Mouse (Mus musculus): ENCODE measurements at regions not wholly inside any gene's neighbourhood (a gene's known extent, or its start where the extent isn't known, plus 50 kb on each side); places are given as distances from the start of the nearest gene placed in this dataset.
"Not testable (repeated sequence)": the region's sequence is repeated elsewhere in the genome, so short reads cannot be mapped to it uniquely, and the experiment has no call there.

DNA sequence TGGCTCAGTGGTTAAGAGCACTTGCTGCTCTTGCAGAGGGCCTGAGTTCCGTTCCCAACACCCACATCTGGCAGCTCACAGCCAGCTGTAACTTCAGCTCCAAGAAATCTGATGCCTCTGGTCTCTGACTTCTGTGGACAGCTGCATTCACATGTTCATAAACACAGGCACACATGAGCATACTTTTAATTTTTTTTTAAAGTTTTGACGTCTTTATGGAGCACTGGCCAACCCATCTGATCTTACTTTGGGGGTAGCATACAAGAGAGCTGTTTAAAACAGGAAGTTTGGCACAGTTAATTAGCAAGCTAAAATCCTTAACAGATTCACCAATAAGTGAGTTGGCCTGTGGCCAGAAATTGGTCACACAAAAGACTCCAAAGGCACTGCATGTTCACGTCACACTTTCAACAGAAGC is 81.2 kb upstream of the Atl2 start:
- no peak for ATAC-seq (replicated peaks; ENCODE audit: low FRiP score, poor library complexity, severe bottlenecking)

DNA sequence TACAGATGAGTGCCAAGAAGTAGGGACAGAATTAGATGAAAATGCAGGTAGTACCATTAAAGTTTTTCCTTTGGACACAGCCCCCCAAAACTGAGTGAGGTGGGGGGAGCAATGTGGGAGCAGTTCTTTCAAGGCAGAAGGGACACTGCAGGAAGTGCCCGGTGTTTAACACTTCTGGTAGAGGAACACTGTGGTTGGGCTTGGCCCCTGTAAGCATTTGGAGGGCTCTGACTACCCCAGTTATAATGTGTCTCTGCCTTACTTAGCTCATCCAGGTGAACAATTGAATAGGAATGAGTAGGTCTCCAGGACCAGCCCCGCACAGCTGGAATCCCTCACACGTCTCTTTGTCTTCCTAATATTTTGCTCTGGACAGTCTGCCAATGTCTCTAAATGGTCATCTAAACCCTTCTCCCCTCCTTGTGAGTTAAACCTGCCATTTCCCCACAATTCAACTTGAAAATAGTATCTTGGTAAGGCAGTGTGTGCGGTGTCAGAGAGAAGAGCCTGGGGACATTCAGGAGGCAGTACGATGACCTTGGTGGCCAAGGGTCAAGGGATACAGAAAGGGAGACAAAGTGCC is 80.7 kb upstream of the Atl2 start:
- no peak for ATAC-seq (replicated peaks; ENCODE audit: low FRiP score, poor library complexity, severe bottlenecking)

DNA sequence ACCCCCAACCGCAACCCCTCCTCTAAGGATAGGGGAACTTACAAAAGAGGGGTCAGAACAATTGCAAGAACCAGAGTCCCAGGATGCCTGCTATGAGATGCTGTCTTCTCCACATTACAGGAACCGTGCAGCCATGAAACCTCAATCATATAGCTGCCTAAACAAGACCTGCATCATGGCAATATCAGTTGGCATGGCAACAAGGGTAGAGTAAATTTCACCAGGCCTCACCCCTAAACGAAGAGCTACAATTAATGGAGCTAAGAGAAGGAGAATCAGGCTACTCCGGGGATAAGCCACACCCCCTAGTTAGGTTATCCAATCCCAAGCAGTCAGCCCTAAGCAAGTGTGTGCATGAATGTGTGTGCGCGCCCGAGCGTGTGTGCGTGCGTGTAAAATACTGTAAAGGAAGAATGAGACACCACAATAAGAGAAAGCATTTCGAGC is 80.1 kb upstream of the Atl2 start:
- ATAC-seq (replicated peaks; ENCODE audit: low FRiP score, poor library complexity, severe bottlenecking) = 0 out of 2 replicates have a peak, but pooled peaks have one; percentile 57

DNA sequence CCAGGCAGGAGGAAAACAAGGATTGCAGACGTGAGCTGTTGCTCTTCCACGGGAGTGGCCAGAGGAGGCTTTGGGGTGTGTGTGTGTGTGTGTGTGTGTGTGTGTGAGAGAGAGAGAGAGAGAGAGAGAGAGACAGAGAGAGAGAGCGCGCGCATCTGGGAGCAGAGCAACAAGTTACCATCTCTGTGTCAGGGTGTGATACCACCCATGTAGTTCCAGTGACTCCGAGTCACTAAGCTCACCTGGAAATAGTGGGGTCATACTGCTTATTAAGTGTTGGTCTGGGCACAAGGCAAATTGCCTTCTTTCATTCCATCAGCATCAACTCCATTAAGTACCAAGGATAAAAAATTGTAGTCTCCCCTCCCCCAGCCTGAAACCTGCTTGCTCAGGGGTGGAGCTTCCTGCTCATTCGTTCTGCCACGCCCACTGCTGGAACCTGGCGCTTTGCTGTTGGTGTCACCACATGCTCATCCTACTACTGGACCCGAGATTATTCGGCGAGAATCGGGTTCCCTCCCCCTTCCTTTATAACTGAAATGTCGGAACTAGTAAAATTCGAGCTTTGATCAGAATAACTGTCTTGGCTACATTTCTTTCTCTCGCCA is 79.3 kb upstream of the Atl2 start:
- ATAC-seq (replicated peaks; ENCODE audit: low FRiP score, poor library complexity, severe bottlenecking) = not testable (repeated sequence)

DNA sequence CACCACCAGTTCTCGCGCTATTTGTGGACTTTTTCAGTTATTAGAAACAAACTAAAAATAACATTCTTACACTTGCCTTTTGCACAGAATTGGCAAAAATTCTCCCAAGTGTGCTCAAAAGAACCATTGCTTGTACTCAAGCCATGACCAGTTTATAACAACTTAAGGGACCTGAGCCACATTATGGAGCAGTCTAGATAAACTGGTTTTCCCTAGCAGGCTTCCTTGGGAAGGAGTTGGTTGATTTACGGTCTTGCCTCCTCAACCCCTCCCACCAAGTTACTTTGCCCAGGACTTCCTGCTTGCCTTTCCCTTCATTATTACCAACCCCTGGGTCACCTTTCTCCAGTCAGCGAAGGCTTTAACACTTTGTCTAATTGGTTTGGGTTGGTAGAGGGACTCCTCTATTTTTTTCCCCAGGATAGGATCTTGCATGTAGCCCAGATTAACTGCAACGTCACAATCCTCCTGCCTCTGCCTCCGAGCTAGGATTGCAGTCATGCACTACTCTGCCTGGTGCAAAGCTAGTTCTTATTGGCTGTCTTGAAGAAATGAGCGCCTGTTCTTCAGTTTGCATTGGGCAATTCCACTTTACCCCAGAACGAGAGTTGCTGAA is 75.9 kb upstream of the Atl2 start:
- no peak for ATAC-seq (replicated peaks; ENCODE audit: low FRiP score, poor library complexity, severe bottlenecking)

DNA sequence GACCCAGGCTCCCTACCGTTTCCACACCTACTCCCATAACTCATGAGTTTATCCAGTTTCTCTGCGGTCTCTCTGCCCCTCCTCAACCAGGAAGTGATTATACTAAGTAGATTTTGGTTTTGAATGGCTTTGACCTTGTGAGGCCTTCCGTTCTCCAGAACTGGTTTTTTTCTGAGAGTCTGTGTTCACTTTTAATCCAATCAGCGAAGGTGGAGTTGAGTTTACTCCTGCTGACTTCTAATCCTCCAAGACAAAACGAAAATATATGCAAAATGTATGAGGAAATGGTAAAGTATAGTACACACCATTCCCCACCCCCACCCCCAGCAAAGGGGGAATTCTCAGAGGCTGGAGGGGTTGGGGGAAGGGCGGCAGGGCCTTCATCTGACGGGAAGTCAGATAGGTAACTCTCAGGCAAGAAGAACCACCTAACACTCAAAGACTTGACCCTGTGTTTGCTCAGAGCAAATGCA is 73.6 kb upstream of the Atl2 start:
- ATAC-seq (replicated peaks; ENCODE audit: low FRiP score, poor library complexity, severe bottlenecking) = no peak

DNA sequence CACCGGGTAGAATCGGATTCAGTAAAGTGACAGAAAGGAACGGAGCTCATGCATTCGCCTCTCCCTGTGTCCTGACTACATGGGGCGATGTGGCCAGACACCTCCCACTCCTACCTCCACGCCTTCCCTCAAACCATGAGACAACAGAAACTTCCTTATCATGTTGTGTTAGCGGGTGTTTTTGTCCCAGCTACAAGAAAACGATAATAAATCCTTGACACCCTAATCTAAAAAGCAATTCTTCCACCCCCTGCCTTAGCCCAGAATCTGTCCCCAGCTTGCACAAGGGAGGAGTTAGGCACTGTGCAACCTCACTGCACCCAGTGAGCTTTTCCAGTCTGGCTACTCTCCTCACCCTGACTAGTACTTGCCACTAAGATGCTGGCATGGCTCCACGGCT is 72.9 kb upstream of the Atl2 start:
- no peak for ATAC-seq (replicated peaks; ENCODE audit: low FRiP score, poor library complexity, severe bottlenecking)

DNA sequence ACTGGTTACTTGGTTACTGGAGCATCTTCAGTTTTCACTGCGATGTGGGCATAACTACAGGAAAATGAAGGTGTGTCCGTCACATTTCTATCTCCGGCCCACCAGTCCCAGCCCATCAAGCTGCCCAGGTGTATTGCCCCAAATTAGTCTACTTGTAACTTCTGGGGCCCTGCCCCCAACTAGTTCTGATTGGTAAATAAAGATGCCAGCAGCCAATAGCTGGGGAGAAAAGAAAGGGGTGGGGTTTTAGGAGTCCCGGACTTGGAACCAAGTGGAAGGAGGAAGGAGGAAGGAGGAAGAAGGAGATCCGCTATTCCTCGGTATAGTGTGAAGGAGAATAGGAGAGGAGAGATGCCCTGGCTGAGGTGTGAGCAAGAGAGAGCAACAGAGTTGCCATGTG is 71.1 kb upstream of the Atl2 start:
- ATAC-seq (replicated peaks; ENCODE audit: low FRiP score, poor library complexity, severe bottlenecking) = no peak

DNA sequence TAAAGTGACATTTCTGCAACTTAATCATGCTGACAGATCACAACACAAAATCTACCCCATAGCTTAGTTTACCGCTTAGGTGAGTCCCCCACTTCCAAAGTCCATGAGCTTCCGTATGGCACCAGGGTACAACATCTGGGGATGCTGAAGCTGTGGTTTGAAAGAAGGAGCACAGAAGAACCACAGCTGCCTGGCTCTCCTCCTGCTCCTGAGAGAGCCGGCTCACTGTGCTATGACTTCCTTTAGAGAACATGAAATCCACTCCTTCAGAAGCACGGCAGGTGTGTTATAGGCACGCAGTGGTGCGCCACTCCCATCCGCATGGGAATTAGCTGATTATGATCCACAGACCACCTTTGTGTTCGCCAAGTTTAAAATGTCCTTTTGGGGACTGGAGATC is 69.7 kb upstream of the Atl2 start:
- ATAC-seq (replicated peaks; ENCODE audit: low FRiP score, poor library complexity, severe bottlenecking) = no peak

DNA sequence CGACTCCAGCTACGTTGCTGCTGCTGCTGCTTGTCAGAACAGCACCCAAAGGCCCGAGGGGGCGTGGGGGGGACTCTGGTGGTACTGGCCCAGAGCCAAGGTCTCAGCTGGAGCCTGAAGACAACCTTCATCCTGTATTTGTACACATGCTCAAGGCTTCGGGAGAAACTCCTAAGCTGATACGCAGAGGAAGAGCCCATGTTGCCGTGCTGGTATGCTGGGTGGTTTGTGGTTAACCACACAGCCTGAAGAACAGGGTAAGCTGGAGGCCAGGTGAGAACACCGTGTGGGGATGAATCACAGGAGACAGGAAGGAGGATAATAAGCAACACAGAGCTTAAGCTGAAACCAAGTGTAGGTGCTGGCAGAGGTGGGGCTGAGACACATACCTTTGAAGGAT is 68.9 kb upstream of the Atl2 start:
- no peak for ATAC-seq (replicated peaks; ENCODE audit: low FRiP score, poor library complexity, severe bottlenecking)

DNA sequence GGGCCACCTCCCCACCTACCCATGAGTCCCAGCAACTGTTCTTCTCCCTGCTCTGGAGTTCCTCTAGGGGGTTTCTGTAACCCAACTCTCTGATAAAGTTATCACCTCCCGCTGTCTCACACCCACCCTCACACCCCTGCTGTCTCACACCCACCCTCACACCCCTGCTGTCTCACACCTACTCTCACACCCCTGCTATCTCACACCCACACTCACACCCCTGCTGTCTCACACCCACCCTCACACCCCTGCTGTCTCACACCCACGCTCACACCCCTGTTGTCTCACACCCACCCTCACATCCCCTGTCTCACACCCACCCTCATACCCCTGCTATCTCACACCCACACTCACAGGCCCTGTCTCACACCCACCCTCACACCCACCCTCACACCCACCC is 67.4 kb upstream of the Atl2 start:
- ATAC-seq (replicated peaks; ENCODE audit: low FRiP score, poor library complexity, severe bottlenecking) = no peak

DNA sequence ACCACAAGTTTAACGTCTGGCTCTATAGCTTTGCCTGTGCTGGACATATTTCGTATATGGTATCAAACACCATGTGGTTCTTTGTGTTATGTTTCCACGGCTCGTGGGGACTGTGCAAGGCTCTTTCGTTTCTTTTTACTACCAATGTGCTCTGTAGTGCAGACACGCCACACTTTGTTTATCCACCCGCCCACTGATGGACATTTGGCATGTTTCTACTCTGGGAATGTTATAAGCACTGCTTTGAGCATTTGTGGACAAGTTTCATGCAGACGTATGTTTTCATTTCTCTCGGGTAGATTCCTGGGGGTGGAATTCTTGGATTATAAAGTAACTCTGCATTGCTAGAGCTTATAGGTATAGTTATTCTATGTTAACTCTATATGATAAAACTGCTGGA is 65.5 kb upstream of the Atl2 start:
- no peak for ATAC-seq (replicated peaks; ENCODE audit: low FRiP score, poor library complexity, severe bottlenecking)

DNA sequence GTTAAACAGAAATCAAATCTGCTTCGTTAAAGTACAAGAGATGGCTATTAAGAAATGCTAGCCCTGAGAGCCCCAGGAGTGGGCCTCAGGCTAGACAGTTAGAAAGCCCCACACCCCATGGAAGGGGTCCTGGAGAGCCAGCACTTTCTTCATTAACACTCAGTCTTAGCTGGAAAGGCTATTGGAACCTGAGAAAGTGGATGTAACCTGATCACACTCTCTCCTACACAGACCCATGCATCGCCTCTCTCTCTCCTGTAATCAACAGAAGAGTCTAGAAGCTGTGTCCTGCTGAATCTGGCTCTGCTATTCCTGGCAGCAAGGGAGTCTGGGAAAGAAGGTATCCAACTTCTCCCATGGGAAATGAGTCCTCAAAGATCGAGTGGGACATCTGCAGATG is 64.8 kb upstream of the Atl2 start:
- ATAC-seq (replicated peaks; ENCODE audit: low FRiP score, poor library complexity, severe bottlenecking) = no peak

DNA sequence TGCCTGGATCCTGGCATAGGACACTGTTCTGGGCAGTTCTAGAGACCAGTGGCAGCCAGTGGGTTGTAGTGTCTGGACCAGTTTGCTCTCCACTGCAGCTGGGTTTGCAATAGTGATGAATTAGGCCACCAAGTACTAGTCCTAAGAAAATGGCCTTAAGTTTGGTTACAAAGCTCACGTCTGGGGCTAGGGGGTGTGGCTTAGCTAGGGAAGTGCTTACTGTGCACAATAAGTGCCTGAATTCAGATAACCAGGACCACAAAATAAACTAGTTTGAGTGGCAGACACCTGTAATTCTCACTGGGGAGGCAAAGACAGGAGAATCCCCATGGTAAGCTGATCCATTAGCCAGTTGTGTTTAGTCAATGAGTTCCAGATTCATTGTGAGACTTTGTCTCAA is 59.3 kb upstream of the Atl2 start:
- ATAC-seq (replicated peaks; ENCODE audit: low FRiP score, poor library complexity, severe bottlenecking) = no peak

DNA sequence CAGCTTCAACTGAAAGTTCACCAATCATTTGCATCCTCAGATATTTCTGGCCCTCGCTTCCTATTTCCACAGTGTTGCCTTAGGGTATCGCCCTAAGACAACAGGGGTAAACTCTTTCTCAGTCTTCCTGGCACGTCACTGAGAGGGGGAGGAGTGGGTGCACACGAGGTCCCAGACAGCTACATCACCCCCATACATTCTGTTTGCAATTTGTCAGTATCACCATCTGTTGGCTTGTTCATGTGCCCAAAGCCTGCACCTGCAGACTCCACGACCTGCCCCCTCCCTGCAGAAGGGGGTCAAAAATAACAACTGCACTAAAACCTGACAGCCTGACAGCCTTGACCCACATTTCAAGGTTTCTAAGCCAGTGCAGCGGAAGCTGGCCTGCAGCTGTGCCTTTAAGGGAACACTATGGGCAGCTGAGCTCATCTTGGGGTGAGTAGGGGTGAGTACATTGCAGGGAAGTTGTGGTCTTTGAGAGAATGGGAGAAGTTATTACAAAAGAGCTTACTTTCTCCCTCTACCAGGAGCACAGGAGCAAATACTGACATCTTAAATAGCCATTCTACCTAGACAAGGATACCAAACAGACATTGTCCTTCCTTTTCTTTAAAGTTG is 58.8 kb upstream of the Atl2 start:
- ATAC-seq (replicated peaks; ENCODE audit: low FRiP score, poor library complexity, severe bottlenecking) = no peak

DNA sequence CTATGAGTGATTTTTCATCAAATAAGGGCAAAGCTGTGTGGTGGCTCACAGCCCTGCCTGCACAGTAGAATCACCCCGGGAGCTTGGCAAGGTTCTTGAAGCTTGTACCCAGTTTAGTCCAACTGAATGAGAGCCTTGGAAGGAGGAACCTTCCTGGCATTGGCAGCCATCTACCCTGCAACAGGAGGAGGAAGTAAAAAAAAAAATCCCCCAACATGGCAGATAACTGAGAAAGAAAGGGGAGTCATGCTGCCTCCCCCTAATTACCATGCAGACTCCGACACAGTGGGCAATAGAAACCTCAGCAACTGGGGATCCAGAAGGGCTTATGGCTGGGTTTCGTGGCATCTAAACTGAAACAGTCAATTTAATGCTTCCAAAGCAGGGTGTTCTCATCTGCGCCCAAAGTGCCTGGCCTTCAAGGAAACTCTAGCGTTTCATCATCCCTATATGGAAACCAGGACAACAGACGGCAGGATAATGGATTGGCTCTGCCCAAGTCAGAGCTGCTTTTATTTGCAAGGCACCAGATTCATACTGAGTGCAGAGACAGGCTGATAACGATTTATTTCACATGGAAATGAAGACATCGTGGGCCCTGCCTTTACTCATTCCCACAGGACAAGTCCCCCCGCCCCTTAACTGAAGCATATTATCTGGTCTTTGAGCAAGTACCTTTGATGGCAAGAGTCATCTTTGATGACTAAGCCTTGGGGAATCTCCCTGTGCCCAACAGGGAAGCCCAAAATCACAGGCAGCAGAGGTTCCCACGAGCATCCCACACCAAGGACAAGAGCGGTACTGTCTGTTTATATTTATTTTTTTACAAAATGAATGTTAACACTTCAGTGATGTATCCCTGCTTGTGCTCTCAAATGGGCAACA is 52.9 kb upstream of the Atl2 start:
- ATAC-seq (replicated peaks; ENCODE audit: low FRiP score, poor library complexity, severe bottlenecking) = no peak

All from erythroblast, adult 5-6 weeks (primary cell).